Mouse (Mus musculus) limb, embryonic 10.5 days (tissue): Measurements from ENCODE around the gene Ghsr. TPM values are rescaled to one million over a fixed set of nuclear protein-coding genes. Genes with fewer than 3 reads are reported as not detected.
"Not testable (repeated sequence)": the region's sequence is repeated elsewhere in the genome, so short reads cannot be mapped to it uniquely, and the experiment has no call there.

Source experiments
- DNase-seq: peaks from one replicate; pipeline ENCODE4 v3.0.0-alpha.2; 2017; ENCODE audit warnings: low spot score
- H3K27ac ChIP-seq: fragments of 300-500 bp; sonication (generic); 2 replicates; pipeline ENCODE4 v1.5.1; 2016; ENCODE audit warnings: mild to moderate bottlenecking
- H3K27me3 ChIP-seq: fragments of 300-500 bp; sonication (generic); 2 replicates; pipeline ENCODE4 v1.6.1; 2016; ENCODE audit warnings: low read depth, mild to moderate bottlenecking; ENCODE audit not compliant: poor library complexity, severe bottlenecking
- H3K36me3 ChIP-seq: fragments of 300-500 bp; sonication (generic); 2 replicates; pipeline ENCODE4 v1.6.1; 2016; ENCODE audit warnings: mild to moderate bottlenecking, moderate library complexity
- H3K4me1 ChIP-seq: fragments of 300-500 bp; sonication (generic); 2 replicates; pipeline ENCODE4 v1.6.1; 2016
- H3K4me3 ChIP-seq: fragments of 300-500 bp; sonication (generic); 2 replicates; pipeline ENCODE4 v1.5.1; 2016; ENCODE audit warnings: mild to moderate bottlenecking, moderate library complexity
- H3K9me3 ChIP-seq: fragments of 300-500 bp; sonication (generic); replicated peaks from 2 replicates; pipeline ENCODE4 v1.6.1; 2016; ENCODE audit warnings: mild to moderate bottlenecking
- WGBS: fragments of 180-500 bp; shearing (Covaris S2); methylation state at CpG from one replicate; pipeline ENCODE4 v1.1.7; 2016; 5-methylcytosine and 5-hydroxymethylcytosine counted together
- polyA plus RNA-seq: library from polyadenylated mRNA; unstranded; fragments of >200 nt; fragmentation: Nextera tagmentation; extraction: Ambion mirVana; gene quantifications from 2 replicates; pipeline ENCODE4 v1.2.1, GENCODE M21; 2016

The Ghsr gene
- polyA plus RNA-seq, 1 experiment from 2014 or later = not detected

- Histone ChIP-seq H3K4me3 (no peak overlapping the region), H3K27me3 (peaks cover 57% of the 10 kb centered on the region), H3K9me3 (no peaks in the 10 kb centered on the region), H3K27ac (no peak overlapping the region), H3K36me3 (no peaks in the 10 kb centered on the region), H3K4me1 (peaks cover 13% of the 10 kb centered on the region)
- WGBS = 3% methylated on average over 20 of the region's 20 CpGs
- DNase-seq = no peak
Observed at GRCm38 (mm10) chr3:27370582-27371275, 422 bp upstream of the Ghsr start.

GRCm38 (mm10) chr3:27371725-27372650 is 837 bp downstream of the Ghsr start:
- Histone ChIP-seq H3K36me3 (no peaks in the 10 kb centered on the region), H3K27me3 (peaks cover 57% of the 10 kb centered on the region), H3K4me3 (peak overlapping the region; percentile 33), H3K9me3 (no peaks in the 10 kb centered on the region), H3K27ac (no peak overlapping the region), H3K4me1 (peaks cover 13% of the 10 kb centered on the region)
- peak; percentile 37 for DNase-seq
- 3% methylated on average over 76 of the region's 77 CpGs for WGBS

GRCm38 (mm10) chr3:27374396-27374795 is 3.2 kb downstream of the Ghsr start:
- H3K36me3 ChIP-seq = no peaks in the 10 kb centered on the region
- H3K4me3 ChIP-seq = no peak overlapping the region
- H3K27me3 ChIP-seq = peaks cover 57% of the 10 kb centered on the region
- no peak for DNase-seq
- peaks cover 13% of the 10 kb centered on the region for H3K4me1 ChIP-seq
- H3K27ac ChIP-seq = no peak overlapping the region
- 62% methylated on average over 9 of the region's 9 CpGs for WGBS
- H3K9me3 ChIP-seq = no peaks in the 10 kb centered on the region

- Histone ChIP-seq H3K36me3 (no peaks in the 10 kb centered on the region), H3K9me3 (no peaks in the 10 kb centered on the region), H3K27me3 (peaks cover 23% of the 10 kb centered on the region), H3K27ac (no peak overlapping the region), H3K4me1 (no peaks in the 10 kb centered on the region), H3K4me3 (no peak overlapping the region)
- DNase-seq = no peak
- WGBS = 87% methylated on average over 4 of the region's 4 CpGs
Observed at GRCm38 (mm10) chr3:27377935-27378334, 6.8 kb downstream of the Ghsr start.

- DNase-seq = no peak
Observed at GRCm38 (mm10) chr3:27384836-27385235, 13.7 kb downstream of the Ghsr start.

GRCm38 (mm10) chr3:27389923-27390322 is 18.8 kb downstream of the Ghsr start:
- no peaks in the 10 kb centered on the region for H3K9me3 ChIP-seq
- H3K4me1 ChIP-seq = no peaks in the 10 kb centered on the region
- no peak overlapping the region for H3K27ac ChIP-seq
- H3K27me3 ChIP-seq = no peaks in the 10 kb centered on the region
- no peak overlapping the region for H3K4me3 ChIP-seq
- DNase-seq = no peak
- WGBS = 95% methylated on average over 1 of the region's 1 CpGs
- H3K36me3 ChIP-seq = no peaks in the 10 kb centered on the region

More at GRCm38 (mm10) chr3:27384836-27385235, 13.7 kb downstream of the Ghsr start:
- Histone ChIP-seq H3K4me3 (no peak overlapping the region), H3K27ac (no peak overlapping the region), H3K36me3 (no peaks in the 10 kb centered on the region), H3K4me1 (no peaks in the 10 kb centered on the region), H3K27me3 (no peaks in the 10 kb centered on the region), H3K9me3 (no peaks in the 10 kb centered on the region)
- 66% methylated on average over 3 of the region's 3 CpGs for WGBS

- not testable (repeated sequence) for H3K27ac ChIP-seq, H3K9me3 ChIP-seq, H3K27me3 ChIP-seq, H3K4me1 ChIP-seq, H3K4me3 ChIP-seq, DNase-seq, H3K36me3 ChIP-seq
- WGBS = 93% methylated on average over 3 of the region's 3 CpGs
Observed at GRCm38 (mm10) chr3:27400996-27401395, 29.8 kb downstream of the Ghsr start.

- WGBS = 87% methylated on average over 3 of the region's 3 CpGs
- no peaks in the 10 kb centered on the region for H3K27me3 ChIP-seq
- H3K9me3 ChIP-seq = no peaks in the 10 kb centered on the region
- no peaks in the 10 kb centered on the region for H3K36me3 ChIP-seq
- H3K4me1 ChIP-seq = no peaks in the 10 kb centered on the region
- no peak overlapping the region for H3K4me3 ChIP-seq
- DNase-seq = no peak
- H3K27ac ChIP-seq = no peak overlapping the region
Observed at GRCm38 (mm10) chr3:27406440-27406839, 35.3 kb downstream of the Ghsr start.

GRCm38 (mm10) chr3:27408564-27408963 is 37.4 kb downstream of the Ghsr start:
- Histone ChIP-seq H3K27ac (no peak overlapping the region), H3K9me3 (no peaks in the 10 kb centered on the region), H3K4me3 (no peak overlapping the region), H3K27me3 (no peaks in the 10 kb centered on the region), H3K36me3 (no peaks in the 10 kb centered on the region), H3K4me1 (no peaks in the 10 kb centered on the region)
- DNase-seq = no peak
- WGBS = 88% methylated on average over 2 of the region's 2 CpGs

- Histone ChIP-seq H3K27ac (no peak overlapping the region), H3K4me1 (no peaks in the 10 kb centered on the region), H3K27me3 (no peaks in the 10 kb centered on the region), H3K9me3 (no peaks in the 10 kb centered on the region), H3K4me3 (no peak overlapping the region), H3K36me3 (no peaks in the 10 kb centered on the region)
- 93% methylated on average over 2 of the region's 2 CpGs for WGBS
- no peak for DNase-seq
Observed at GRCm38 (mm10) chr3:27411286-27411685, 40.1 kb downstream of the Ghsr start.

- WGBS = 64% methylated on average over 3 of the region's 3 CpGs
- Histone ChIP-seq H3K4me3 (no peak overlapping the region), H3K27me3 (no peaks in the 10 kb centered on the region), H3K9me3 (no peaks in the 10 kb centered on the region), H3K36me3 (0 out of 2 replicates have a peak, but pooled peaks cover under 1% of the 10 kb centered on the region), H3K4me1 (no peaks in the 10 kb centered on the region), H3K27ac (no peak overlapping the region)
- DNase-seq = no peak
Observed at GRCm38 (mm10) chr3:27413566-27413965, 42.4 kb downstream of the Ghsr start.

GRCm38 (mm10) chr3:27416786-27417185 is 45.6 kb downstream of the Ghsr start:
- Histone ChIP-seq H3K4me3 (no peak overlapping the region), H3K27me3 (no peaks in the 10 kb centered on the region), H3K27ac (no peak overlapping the region), H3K4me1 (peaks cover 5% of the 10 kb centered on the region; the same call in 1 of the 2 replicates), H3K36me3 (peaks cover 9% of the 10 kb centered on the region; the same call in 1 of the 2 replicates), H3K9me3 (no peaks in the 10 kb centered on the region)
- 90% methylated on average over 10 of the region's 10 CpGs for WGBS
- DNase-seq = no peak

- Histone ChIP-seq H3K36me3 (peaks cover 13% of the 10 kb centered on the region; the same call in 1 of the 2 replicates), H3K4me3 (no peak overlapping the region), H3K27ac (no peak overlapping the region), H3K9me3 (no peaks in the 10 kb centered on the region), H3K4me1 (peaks cover 5% of the 10 kb centered on the region; the same call in 1 of the 2 replicates), H3K27me3 (no peaks in the 10 kb centered on the region)
- 96% methylated on average over 8 of the region's 8 CpGs for WGBS
- no peak for DNase-seq
Observed at GRCm38 (mm10) chr3:27418602-27419001, 47.5 kb downstream of the Ghsr start.
